Mouse (Mus musculus) E14TG2a.4 (cell line): ENCODE measurements around the gene Asphd2.

ENCODE experiments used
- CTCF ChIP-seq: conservative IDR thresholded peaks from 2 replicates; pipeline ENCODE4 v1.5.1; 2014; ENCODE audit warnings: low read length
- POU5F1 ChIP-seq: IDR thresholded peaks from 2 replicates; pipeline ENCODE4 v1.6.1; 2014; ENCODE audit warnings: low read length, borderline replicate concordance

GRCm38 (mm10) chr5:112391676-112392323 lies 2.9 kb downstream of the Asphd2 start:
- TF ChIP-seq CTCF = no peak
- no peak for TF ChIP-seq POU5F1
